Mouse (Mus musculus) heart, embryonic 12.5 days (tissue): ENCODE measurements around the gene Col20a1. TPM values are rescaled to one million over a fixed set of nuclear protein-coding genes. Genes with fewer than 3 reads are reported as not detected.

Experiments used
- ATAC-seq: fragments of 200-750 bp; cut with Nextera tagmentation; 2 replicates; pipeline ENCODE4 v1.8.0; 2017; ENCODE audit warnings: moderate TSS enrichment, moderate library complexity; ENCODE audit not compliant: insufficient number of reproducible peaks, low FRiP score
- H3K27ac ChIP-seq: fragments of 300-500 bp; sonication (generic); 2 replicates; pipeline ENCODE4 v1.5.1; 2016; ENCODE audit warnings: mild to moderate bottlenecking, moderate library complexity; ENCODE audit not compliant: poor library complexity, severe bottlenecking
- H3K27me3 ChIP-seq: fragments of 300-500 bp; sonication (generic); replicated peaks from 2 replicates; pipeline ENCODE4 v1.6.1; 2016; ENCODE audit warnings: mild to moderate bottlenecking, moderate library complexity
- H3K36me3 ChIP-seq: fragments of 300-500 bp; sonication (generic); 2 replicates; pipeline ENCODE4 v1.6.1; 2016; ENCODE audit warnings: mild to moderate bottlenecking, moderate library complexity
- H3K4me1 ChIP-seq: fragments of 300-500 bp; sonication (generic); replicated peaks from 2 replicates; pipeline ENCODE4 v1.6.1; 2016; ENCODE audit warnings: mild to moderate bottlenecking
- H3K4me2 ChIP-seq: fragments of 300-500 bp; sonication (generic); 2 replicates; pipeline ENCODE4 v1.6.1; 2016; ENCODE audit warnings: mild to moderate bottlenecking, moderate library complexity
- H3K4me3 ChIP-seq: fragments of 300-500 bp; sonication (generic); 2 replicates; pipeline ENCODE4 v1.5.1; 2016; ENCODE audit warnings: mild to moderate bottlenecking
- H3K9ac ChIP-seq: fragments of 300-500 bp; sonication (generic); 2 replicates; pipeline ENCODE4 v1.6.1; 2016; ENCODE audit warnings: mild to moderate bottlenecking, moderate library complexity
- H3K9me3 ChIP-seq: fragments of 300-500 bp; sonication (generic); replicated peaks from 2 replicates; pipeline ENCODE4 v1.6.1; 2016; ENCODE audit warnings: mild to moderate bottlenecking, moderate library complexity
- WGBS: fragments of 180-500 bp; shearing (Covaris S2); methylation state at CpG from one replicate; pipeline ENCODE4 v1.1.7; 2016; 5-methylcytosine and 5-hydroxymethylcytosine counted together
- polyA plus RNA-seq: library from polyadenylated mRNA; unstranded; fragments of >200 nt; fragmentation: Nextera tagmentation; extraction: Ambion mirVana; gene quantifications from 2 replicates; pipeline ENCODE4 v1.2.1, GENCODE M21; 2016

Gene Col20a1
- polyA plus RNA-seq, 1 experiment from 2014 or later: 0.20 TPM

- peaks cover 23% of the 10 kb centered on the region for H3K36me3 ChIP-seq
- H3K4me2 ChIP-seq: peak overlapping the region; percentile 78
- peaks cover 48% of the 10 kb centered on the region for H3K4me1 ChIP-seq
- H3K9me3 ChIP-seq: no peaks in the 10 kb centered on the region
- ATAC-seq: no peak
- no peaks in the 10 kb centered on the region for H3K27me3 ChIP-seq
- H3K4me3 ChIP-seq: peak overlapping the region; percentile 92
- peak overlapping the region; percentile 87 for H3K27ac ChIP-seq
- 14% methylated on average over 14 of the region's 14 CpGs for WGBS
- H3K9ac ChIP-seq: peak overlapping the region; percentile 98
Observed at GRCm38 (mm10) chr2:180966092-180966882, 20.0 kb upstream of the Col20a1 start.

- peaks cover 40% of the 10 kb centered on the region for H3K4me1 ChIP-seq
Observed at GRCm38 (mm10) chr2:180967010-180967763, 19.1 kb upstream of the Col20a1 start, which contains the start of gene Arfgap1. Arfgap1 (plus strand) TSS chr2:180967225.

GRCm38 (mm10) chr2:180981133-180981532, 5.2 kb upstream of the Col20a1 start:
- peaks cover 79% of the 10 kb centered on the region for H3K36me3 ChIP-seq
- no peak overlapping the region for H3K27ac ChIP-seq
- peaks cover under 1% of the 10 kb centered on the region; the same call in 1 of the 2 replicates for H3K4me1 ChIP-seq
- no peaks in the 10 kb centered on the region for H3K9me3 ChIP-seq
- H3K4me3 ChIP-seq: no peak overlapping the region
- 89% methylated on average over 6 of the region's 6 CpGs for WGBS
- no peak overlapping the region for H3K9ac ChIP-seq
- no peak for ATAC-seq
- H3K4me2 ChIP-seq: no peak overlapping the region
- no peaks in the 10 kb centered on the region for H3K27me3 ChIP-seq

More at GRCm38 (mm10) chr2:180967010-180967763, 19.1 kb upstream of the Col20a1 start, which contains the start of gene Arfgap1:
- Histone ChIP-seq H3K36me3 (peaks cover 32% of the 10 kb centered on the region), H3K27ac (peak within 1 kb of the TSS; percentile 87), H3K9ac (peak within 1 kb of the TSS; percentile 98), H3K4me3 (peak within 1 kb of the TSS; percentile 92), H3K9me3 (no peaks in the 10 kb centered on the region), H3K27me3 (no peaks in the 10 kb centered on the region), H3K4me2 (peak within 1 kb of the TSS; percentile 78)
- peak; percentile 92 for ATAC-seq
- under 1% methylated on average over 57 of the region's 57 CpGs for WGBS

GRCm38 (mm10) chr2:180985635-180986034, 700 bp upstream of the Col20a1 start:
- Histone ChIP-seq H3K9ac (no peak overlapping the region), H3K4me3 (no peak overlapping the region), H3K36me3 (peaks cover 34% of the 10 kb centered on the region), H3K9me3 (no peaks in the 10 kb centered on the region), H3K27ac (no peak overlapping the region), H3K4me2 (no peak overlapping the region), H3K4me1 (peaks cover 23% of the 10 kb centered on the region), H3K27me3 (no peaks in the 10 kb centered on the region)
- 77% methylated on average over 2 of the region's 2 CpGs for WGBS
- no peak for ATAC-seq

- no peak overlapping the region for H3K9ac ChIP-seq
- peaks cover 23% of the 10 kb centered on the region for H3K4me1 ChIP-seq
- no peak overlapping the region for H3K4me3 ChIP-seq
- 58% methylated on average over 1 of the region's 1 CpGs for WGBS
- no peak overlapping the region for H3K27ac ChIP-seq
- no peaks in the 10 kb centered on the region for H3K9me3 ChIP-seq
- H3K36me3 ChIP-seq: peaks cover 20% of the 10 kb centered on the region
- H3K27me3 ChIP-seq: no peaks in the 10 kb centered on the region
- ATAC-seq: no peak
- H3K4me2 ChIP-seq: no peak overlapping the region
Observed at GRCm38 (mm10) chr2:180987001-180987400, 666 bp downstream of the Col20a1 start.

GRCm38 (mm10) chr2:180987432-180988030, 1.2 kb downstream of the Col20a1 start:
- no peak overlapping the region for H3K9ac ChIP-seq
- no peak overlapping the region for H3K27ac ChIP-seq
- 50% methylated on average over 5 of the region's 5 CpGs for WGBS
- no peak overlapping the region for H3K4me3 ChIP-seq
- peak overlapping the region; percentile 2; the same call in 1 of the 2 replicates for H3K4me2 ChIP-seq
- no peak for ATAC-seq
- H3K27me3 ChIP-seq: no peaks in the 10 kb centered on the region
- H3K36me3 ChIP-seq: peaks cover 15% of the 10 kb centered on the region
- peaks cover 23% of the 10 kb centered on the region for H3K4me1 ChIP-seq
- H3K9me3 ChIP-seq: no peaks in the 10 kb centered on the region

- H3K4me1 ChIP-seq: peaks cover 23% of the 10 kb centered on the region
- no peak overlapping the region for H3K27ac ChIP-seq
- H3K4me3 ChIP-seq: no peak overlapping the region
- WGBS: 71% methylated on average over 3 of the region's 3 CpGs
- no peaks in the 10 kb centered on the region for H3K9me3 ChIP-seq
- H3K27me3 ChIP-seq: 0 out of 2 replicates have a peak, but pooled peaks cover 4% of the 10 kb centered on the region
- ATAC-seq: no peak
- H3K4me2 ChIP-seq: no peak overlapping the region
- no peak overlapping the region for H3K9ac ChIP-seq
- peaks cover 6% of the 10 kb centered on the region for H3K36me3 ChIP-seq
Observed at GRCm38 (mm10) chr2:180988347-180988913, 2.1 kb downstream of the Col20a1 start.

- 57% methylated on average over 1 of the region's 1 CpGs for WGBS
- H3K4me3 ChIP-seq: no peak overlapping the region
- H3K36me3 ChIP-seq: peaks cover 4% of the 10 kb centered on the region; the same call in 1 of the 2 replicates
- no peak overlapping the region for H3K9ac ChIP-seq
- peaks cover 23% of the 10 kb centered on the region for H3K4me1 ChIP-seq
- no peak overlapping the region for H3K27ac ChIP-seq
- ATAC-seq: no peak
- H3K27me3 ChIP-seq: 0 out of 2 replicates have a peak, but pooled peaks cover 7% of the 10 kb centered on the region
- H3K4me2 ChIP-seq: no peak overlapping the region
- H3K9me3 ChIP-seq: no peaks in the 10 kb centered on the region
Observed at GRCm38 (mm10) chr2:180988948-180989347, 2.6 kb downstream of the Col20a1 start.

GRCm38 (mm10) chr2:180990347-180990746, 4.0 kb downstream of the Col20a1 start:
- Histone ChIP-seq H3K27me3 (peaks cover 20% of the 10 kb centered on the region), H3K36me3 (no peaks in the 10 kb centered on the region), H3K4me3 (no peak overlapping the region), H3K9me3 (no peaks in the 10 kb centered on the region), H3K9ac (no peak overlapping the region), H3K4me2 (no peak overlapping the region), H3K4me1 (peaks cover 23% of the 10 kb centered on the region), H3K27ac (no peak overlapping the region)
- ATAC-seq: no peak
- WGBS: 75% methylated on average over 4 of the region's 4 CpGs

- 60% methylated on average over 2 of the region's 2 CpGs for WGBS
- Histone ChIP-seq H3K4me3 (no peak overlapping the region), H3K4me1 (no peaks in the 10 kb centered on the region), H3K9ac (no peak overlapping the region), H3K9me3 (no peaks in the 10 kb centered on the region), H3K27ac (no peak overlapping the region), H3K4me2 (no peak overlapping the region), H3K27me3 (peaks cover 42% of the 10 kb centered on the region), H3K36me3 (no peaks in the 10 kb centered on the region)
- no peak for ATAC-seq
Observed at GRCm38 (mm10) chr2:180994360-180994759, 8.0 kb downstream of the Col20a1 start.
